Mouse (Mus musculus) neural tube, embryonic 12.5 days (tissue): ENCODE data around the gene Hbp1. TPM values are rescaled to one million over a fixed set of nuclear protein-coding genes. Genes with fewer than 3 reads are reported as not detected.

Source experiments
- polyA plus RNA-seq: library from polyadenylated mRNA; unstranded; fragments of >200 nt; fragmentation: Nextera tagmentation; extraction: Ambion mirVana; gene quantifications from 2 replicates; pipeline ENCODE4 v1.2.1, GENCODE M21; 2016

Gene Hbp1
- polyA plus RNA-seq, 1 experiment from 2014 or later: 95.8 TPM

Other genes with a start within 250 kb of the Hbp1 start
- 8.9 and 9.8 TPM in 2 replicates for gene Gpr22, start 236.6 kb downstream of the Hbp1 start, polyA plus RNA-seq
- gene Prkar2b, start 110.8 kb upstream of the Hbp1 start, polyA plus RNA-seq: 74.0 and 78.2 TPM in 2 replicates